In genomic region chr7:123369759-123370481, GRCm38 (mm10) we compare ENCODE assay signal across 8 mouse cellular contexts. TPM values are rescaled to one million over a fixed set of nuclear protein-coding genes. Genes with fewer than 3 reads are reported as not detected.
DNase-seq lines count a peak whose midpoint lies in the region; ATAC-seq and TF ChIP-seq lines count a peak whose summit lies in the region.

Lcmt1 (plus strand) TSS chr7:123369784.
Arhgap17 (minus strand) TSS chr7:123369915.

- no peaks in the 10 kb centered on the region for H3K27me3 ChIP-seq in hindbrain, postnatal 0 days (ENCODE audit: insufficient read depth, low read length)

- 0 out of 2 replicates have a peak, but pooled peaks cover 13% of the 10 kb centered on the region for H3K4me1 ChIP-seq in hindbrain, postnatal 0 days (ENCODE audit: insufficient read depth, low read length)

- H3K4me2 ChIP-seq in hindbrain, postnatal 0 days (ENCODE audit: low read depth, low read length), result peak within 1 kb of the TSS; percentile 88

- peak; percentile 55 for ATAC-seq in common myeloid progenitor, adult 5-6 weeks (replicated peaks; ENCODE audit: low read depth, poor library complexity, severe bottlenecking)
- ATAC-seq in hindbrain, postnatal 0 days, result peak; percentile 97
- peak; percentile 68 for ATAC-seq in megakaryocyte, adult 5-6 weeks (ENCODE audit: poor library complexity, severe bottlenecking)

- H3K9ac ChIP-seq in hindbrain, postnatal 0 days (replicated peaks; ENCODE audit: low read length), result peak within 1 kb of the TSS; percentile 77

- peak within 1 kb of the TSS; percentile 93 for H3K27ac ChIP-seq in gastrocnemius, adult 2 months
- peak within 1 kb of the TSS; percentile 83 for H3K27ac ChIP-seq in hindbrain, postnatal 0 days
- H3K27ac ChIP-seq in left cerebral cortex, adult 2 months, result peak within 1 kb of the TSS; percentile 78

- peak within 1 kb of the TSS; percentile 94 for H3K4me3 ChIP-seq in gastrocnemius, adult 2 months
- H3K4me3 ChIP-seq in hindbrain, postnatal 0 days (ENCODE audit: low read length), result peak within 1 kb of the TSS; percentile 87
- H3K4me3 ChIP-seq in left cerebral cortex, adult 2 months, result peak within 1 kb of the TSS; percentile 84

- DNase-seq in ZHBTc4 (ENCODE audit: low read depth, low spot score), result peak; percentile 100
- peak; percentile 98 for DNase-seq in gastrocnemius, adult 2 months
- DNase-seq in hindbrain, postnatal 0 days (ENCODE audit: low spot score), result peak; percentile 97
- peak; percentile 95 to 96 for DNase-seq in left cerebral cortex, adult 2 months (ENCODE audit: extremely low spot score in 1 of 2, low spot score in 2 of 2)
- DNase-seq in right cerebral cortex, adult 2 months (ENCODE audit: low spot score in 2 of 2), result peak; percentile 94 to 95
- peak; percentile 98 for DNase-seq in urinary bladder, postnatal 14 days (ENCODE audit: low spot score)

- peak; percentile 29; the same call in 1 of the 2 replicates for TF ChIP-seq CTCF in gastrocnemius, adult 2 months (IDR thresholded peaks at IDR 0.05)
- TF ChIP-seq CTCF in hindbrain, postnatal 0 days (IDR thresholded peaks at IDR 0.05; ENCODE audit: low read depth), result peak; percentile 38; the same call in 1 of the 2 replicates
- peak; percentile 12; the same call in 1 of the 2 replicates for TF ChIP-seq CTCF in left cerebral cortex, adult 2 months (IDR thresholded peaks at IDR 0.05)

- no peaks in the 10 kb centered on the region for H3K9me3 ChIP-seq in hindbrain, postnatal 0 days (ENCODE audit: low read length)

- H3K36me3 ChIP-seq in hindbrain, postnatal 0 days (ENCODE audit: insufficient read depth, low read length), result no peaks in the 10 kb centered on the region

- under 1% methylated on average over 58 of the region's 64 CpGs for WGBS in hindbrain, postnatal 0 days

- intact Hi-C loops in gastrocnemius, adult 2 months (cut with DNase I), result loop anchor here (2.0 to 5.0 kb wide), 2 partner anchors 27 to 38 kb away; no protein-coding TSS in a partner anchor
- intact Hi-C loops in left cerebral cortex, adult 2 months (cut with DNase I), result loop anchor here (10.0 kb wide), 1 partner anchor 165 kb away; no protein-coding TSS in a partner anchor

RNA-seq across cellular contexts. Expression of gene Lcmt1, which starts in this region (rescaled TPM):
- total RNA-seq in common myeloid progenitor, adult 5-6 weeks (2017), result 36.4 and 45.7 TPM in 2 replicates
- 10 to 100 TPM; 28.5 to 28.8 TPM for total RNA-seq in gastrocnemius, adult 2 months (2021)
- 55.2 and 64.5 TPM in 2 replicates for total RNA-seq in hindbrain, postnatal 0 days (2014; rRNA removed)
- polyA plus RNA-seq in hindbrain, postnatal 0 days (2015; fragmentation: Nextera tagmentation; extraction: Ambion mirVana), result 97.4 and 102 TPM in 2 replicates
- total RNA-seq in left cerebral cortex, adult 2 months (2021), result 10 to 100 TPM; 82.1 to 88.2 TPM
- 22.6 and 23.4 TPM in 2 replicates for total RNA-seq in megakaryocyte, adult 5-6 weeks (2015)
- total RNA-seq in megakaryocyte, adult 5-6 weeks (2017), result 30.1 and 37.4 TPM in 2 replicates

RNA-seq across cellular contexts. Expression of gene Arhgap17, which starts in this region (rescaled TPM):
- 22.2 and 43.3 TPM in 2 replicates for total RNA-seq in common myeloid progenitor, adult 5-6 weeks (2017)
- 10 to 100 TPM; 16.4 to 18.5 TPM for total RNA-seq in gastrocnemius, adult 2 months (2021)
- total RNA-seq in hindbrain, postnatal 0 days (2014; rRNA removed), result 16.2 and 19.8 TPM in 2 replicates
- polyA plus RNA-seq in hindbrain, postnatal 0 days (2015; fragmentation: Nextera tagmentation; extraction: Ambion mirVana), result 6.4 and 7.2 TPM in 2 replicates
- 10 to 100 TPM; 20.3 to 22.1 TPM for total RNA-seq in left cerebral cortex, adult 2 months (2021)
- total RNA-seq in megakaryocyte, adult 5-6 weeks (2015), result 123 and 129 TPM in 2 replicates
- 40.7 and 51.7 TPM in 2 replicates for total RNA-seq in megakaryocyte, adult 5-6 weeks (2017)

Comparison
In these comparisons a context has a peak if more than half of its experiments do, and no peak if none do; other contexts are left out.
1. Peak in every context shown above with its lines: DNase-seq, ATAC-seq, H3K4me3 ChIP-seq and H3K27ac ChIP-seq.